Mouse (Mus musculus): Measurements from ENCODE around the gene Gbp7. TPM values are rescaled to one million over a fixed set of nuclear protein-coding genes. Genes with fewer than 3 reads are reported as not detected.

Gbp7 gene
- 2.2 and 2.7 TPM in 2 replicates for polyA plus RNA-seq (2015; fragmentation: Nextera tagmentation; extraction: Ambion mirVana)

- Histone ChIP-seq H3K27ac (replicated peaks) (0 out of 2 replicates have a peak within 1 kb of the TSS, but pooled peaks have one; percentile 3), H3K4me2 (peak within 1 kb of the TSS; percentile 84), H3K27me3 (peaks cover 9% of the 10 kb centered on the region), H3K36me3 (no peaks in the 10 kb centered on the region), H3K4me3 (peak within 1 kb of the TSS; percentile 47), H3K9me3 (no peaks in the 10 kb centered on the region), H3K4me1 (replicated peaks) (no peaks in the 10 kb centered on the region; the same call in 1 of the 2 replicates), H3K9ac (peak within 1 kb of the TSS; percentile 38)
- peak; percentile 75 for ATAC-seq (ENCODE audit: low FRiP score, low read depth)
- WGBS, result 1% methylated on average over 30 of the region's 30 CpGs
These were observed at the start of gene Gbp7 for GRCm38 (mm10) chr3:142530087-142530953. Gbp7 (plus strand) TSS chr3:142530342.

- Histone ChIP-seq H3K4me2 (no peak overlapping the region), H3K9ac (no peak overlapping the region), H3K27ac (replicated peaks) (no peak overlapping the region), H3K4me1 (replicated peaks) (no peaks in the 10 kb centered on the region), H3K4me3 (no peak overlapping the region), H3K36me3 (no peaks in the 10 kb centered on the region), H3K27me3 (no peaks in the 10 kb centered on the region), H3K9me3 (no peaks in the 10 kb centered on the region)
- 68% methylated on average over 1 of the region's 1 CpGs for WGBS
- no peak for ATAC-seq (ENCODE audit: low FRiP score, low read depth)
These were observed 39.7 kb upstream of the Gbp7 start for GRCm38 (mm10) chr3:142490465-142490864.

DNA sequence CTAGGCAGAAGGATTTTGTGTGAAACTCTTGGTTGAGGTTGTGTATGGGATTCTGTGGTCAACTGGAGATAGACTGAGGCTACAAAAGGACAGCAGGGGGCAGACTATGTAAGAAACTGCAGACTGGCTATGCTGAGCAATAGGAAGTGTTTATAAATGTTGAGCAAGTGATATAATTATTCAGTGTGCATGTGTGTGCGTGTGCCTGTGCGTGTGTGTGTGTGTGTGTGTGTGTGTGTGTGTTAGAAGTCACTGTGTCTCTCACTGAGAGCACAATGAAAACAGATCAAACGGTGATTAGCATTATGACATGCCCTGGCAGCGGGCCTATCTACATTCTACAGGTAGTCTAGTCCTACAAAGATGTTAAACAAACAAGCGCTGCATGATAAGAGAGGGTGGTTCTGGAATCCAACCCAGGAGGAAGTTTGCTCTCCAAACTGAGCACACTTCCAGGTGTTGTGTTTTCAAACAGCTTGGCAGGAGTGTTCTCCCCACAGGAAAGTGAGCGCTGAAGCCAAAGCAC lies 36.5 kb upstream of the Gbp7 start, which contains the start of gene Gbp5:
Gene Gbp5, plus strand, starts transcription at position 443 of the 526 bp plus-strand sequence.
- ATAC-seq (ENCODE audit: low FRiP score, low read depth), result no peak

GRCm38 (mm10) chr3:142495146-142495655 lies 34.9 kb upstream of the Gbp7 start:
- no peak overlapping the region for H3K9ac ChIP-seq
- H3K9me3 ChIP-seq, result no peaks in the 10 kb centered on the region
- no peak for ATAC-seq (ENCODE audit: low FRiP score, low read depth)
- no peaks in the 10 kb centered on the region for H3K36me3 ChIP-seq
- WGBS, result 94% methylated on average over 5 of the region's 5 CpGs
- H3K4me1 ChIP-seq (replicated peaks), result no peaks in the 10 kb centered on the region
- H3K27me3 ChIP-seq, result no peaks in the 10 kb centered on the region
- no peak overlapping the region for H3K4me3 ChIP-seq
- H3K27ac ChIP-seq (replicated peaks), result no peak overlapping the region
- H3K4me2 ChIP-seq, result no peak overlapping the region

More for the DNA sequence above, 36.5 kb upstream of the Gbp7 start, which contains the start of gene Gbp5:
- no peaks in the 10 kb centered on the region for H3K27me3 ChIP-seq
- no peaks in the 10 kb centered on the region for H3K36me3 ChIP-seq
- H3K9ac ChIP-seq, result no peak within 1 kb of the TSS
- no peak within 1 kb of the TSS for H3K4me3 ChIP-seq
- no peak within 1 kb of the TSS for H3K27ac ChIP-seq (replicated peaks)
- no peaks in the 10 kb centered on the region for H3K4me1 ChIP-seq (replicated peaks)
- H3K4me2 ChIP-seq, result no peak within 1 kb of the TSS
- H3K9me3 ChIP-seq, result no peaks in the 10 kb centered on the region
- 79% methylated on average over 6 of the region's 6 CpGs for WGBS

DNA sequence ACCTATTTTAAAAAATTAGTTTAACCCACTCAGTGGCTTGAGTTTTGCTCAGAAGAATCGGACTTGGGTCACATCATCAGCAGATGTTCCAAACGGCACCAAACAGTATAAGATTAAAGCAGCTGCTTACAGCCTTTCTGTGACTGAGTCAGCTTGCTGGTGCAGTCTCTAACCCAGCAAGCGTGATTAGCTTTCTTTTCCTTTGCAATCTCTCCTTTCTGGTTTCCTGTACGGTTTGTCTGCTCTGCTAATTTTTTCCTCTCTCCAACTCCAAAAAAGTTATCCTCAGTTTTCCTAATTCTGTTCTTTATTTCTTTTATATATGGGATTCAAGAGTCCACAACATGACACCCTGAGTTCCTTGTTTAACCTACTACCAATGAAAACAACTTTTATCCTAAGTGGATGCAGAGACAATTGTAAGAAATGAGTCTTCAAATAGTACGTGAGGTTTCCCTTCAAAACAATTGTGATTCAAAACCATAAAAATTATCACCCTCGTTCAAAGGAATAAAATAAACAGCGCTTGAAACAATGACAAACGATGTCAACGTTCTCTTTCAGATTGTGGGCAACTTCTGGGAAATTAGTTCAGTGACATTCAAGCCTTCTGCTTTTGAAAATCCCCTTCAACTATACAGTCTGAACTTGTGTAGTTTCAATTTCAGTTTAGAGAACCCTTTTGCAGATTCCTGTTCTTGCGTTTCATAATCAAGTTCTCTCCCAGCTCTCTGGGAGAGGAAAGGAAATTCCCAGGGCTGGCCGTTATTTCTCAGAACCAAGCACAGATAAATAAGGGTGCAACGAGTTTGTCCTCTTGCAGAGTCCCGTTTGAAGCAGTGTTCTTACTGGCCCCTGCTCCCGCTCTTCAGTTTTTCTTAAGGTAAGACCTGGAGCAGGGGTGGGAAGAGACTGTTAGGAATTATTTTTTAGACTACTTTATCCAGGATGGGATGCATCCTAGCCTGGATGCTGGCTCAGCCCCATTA lies 33.7 kb upstream of the Gbp7 start:
- Histone ChIP-seq H3K36me3 (no peaks in the 10 kb centered on the region), H3K4me2 (0 out of 2 replicates have a peak overlapping the region, but pooled peaks have one; percentile 7), H3K4me3 (no peak overlapping the region), H3K27me3 (no peaks in the 10 kb centered on the region), H3K27ac (replicated peaks) (no peak overlapping the region), H3K9ac (no peak overlapping the region), H3K4me1 (replicated peaks) (no peaks in the 10 kb centered on the region), H3K9me3 (no peaks in the 10 kb centered on the region)
- ATAC-seq (ENCODE audit: low FRiP score, low read depth), result no peak
- 79% methylated on average over 14 of the region's 14 CpGs for WGBS

- no peak for ATAC-seq (ENCODE audit: low FRiP score, low read depth)
- Histone ChIP-seq H3K27ac (replicated peaks) (no peak overlapping the region), H3K4me3 (no peak overlapping the region), H3K9ac (no peak overlapping the region), H3K27me3 (no peaks in the 10 kb centered on the region), H3K4me2 (0 out of 2 replicates have a peak overlapping the region, but pooled peaks have one; percentile 7), H3K36me3 (no peaks in the 10 kb centered on the region), H3K9me3 (no peaks in the 10 kb centered on the region), H3K4me1 (replicated peaks) (no peaks in the 10 kb centered on the region)
- WGBS, result 71% methylated on average over 15 of the region's 15 CpGs
These were observed 32.9 kb upstream of the Gbp7 start for GRCm38 (mm10) chr3:142497123-142497841.

DNA sequence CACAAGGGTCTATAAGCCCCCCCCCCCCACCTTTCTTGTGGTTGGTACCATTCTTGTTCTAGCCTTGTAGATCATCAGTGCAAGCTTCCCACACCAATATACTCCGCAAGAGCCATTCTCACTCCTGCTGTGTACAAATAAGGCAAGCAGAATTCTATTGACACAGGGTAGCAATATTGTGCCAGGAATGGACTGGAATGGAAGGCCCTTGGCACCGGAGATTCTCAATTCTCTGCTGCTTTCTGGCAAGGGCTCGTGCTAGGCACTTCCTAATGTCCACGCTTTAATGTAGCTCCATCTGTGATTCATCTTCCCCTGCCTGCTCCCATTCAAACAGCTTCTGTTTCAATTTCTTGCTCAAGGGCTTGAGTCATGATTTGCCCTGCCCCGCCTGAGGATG lies 31.2 kb upstream of the Gbp7 start:
- no peak overlapping the region for H3K4me3 ChIP-seq
- H3K27me3 ChIP-seq, result no peaks in the 10 kb centered on the region
- WGBS, result 70% methylated on average over 5 of the region's 5 CpGs
- ATAC-seq (ENCODE audit: low FRiP score, low read depth), result peak; percentile 69
- no peak overlapping the region for H3K27ac ChIP-seq (replicated peaks)
- no peaks in the 10 kb centered on the region for H3K9me3 ChIP-seq
- no peaks in the 10 kb centered on the region for H3K4me1 ChIP-seq (replicated peaks)
- H3K4me2 ChIP-seq, result no peak overlapping the region
- H3K9ac ChIP-seq, result no peak overlapping the region
- H3K36me3 ChIP-seq, result no peaks in the 10 kb centered on the region

DNA sequence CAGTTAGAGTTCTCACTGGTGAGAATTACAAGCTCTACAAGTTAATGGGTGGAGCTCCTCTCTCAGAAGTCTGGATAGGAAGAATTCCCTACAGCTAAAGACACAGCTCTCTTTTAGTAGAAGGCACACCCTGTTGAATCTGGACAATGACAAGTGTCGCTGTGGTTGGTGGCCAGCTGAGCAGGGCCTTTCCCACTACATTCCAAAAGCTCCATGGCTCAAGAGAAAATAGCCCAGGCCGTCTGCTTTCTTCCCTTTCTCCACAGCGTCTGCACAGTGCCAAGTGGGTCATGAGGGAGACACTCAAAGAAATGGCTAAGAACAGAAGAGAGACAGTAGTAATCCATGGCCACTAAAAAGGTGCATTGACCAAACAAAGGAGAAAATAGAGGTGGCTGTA lies 2.0 kb upstream of the Gbp7 start:
- Histone ChIP-seq H3K4me2 (no peak overlapping the region), H3K27ac (replicated peaks) (no peak overlapping the region), H3K4me3 (no peak overlapping the region), H3K36me3 (no peaks in the 10 kb centered on the region), H3K9me3 (no peaks in the 10 kb centered on the region), H3K4me1 (replicated peaks) (no peaks in the 10 kb centered on the region; the same call in 1 of the 2 replicates), H3K27me3 (peaks cover 9% of the 10 kb centered on the region), H3K9ac (no peak overlapping the region)
- ATAC-seq (ENCODE audit: low FRiP score, low read depth), result no peak
- 37% methylated on average over 3 of the region's 3 CpGs for WGBS

DNA sequence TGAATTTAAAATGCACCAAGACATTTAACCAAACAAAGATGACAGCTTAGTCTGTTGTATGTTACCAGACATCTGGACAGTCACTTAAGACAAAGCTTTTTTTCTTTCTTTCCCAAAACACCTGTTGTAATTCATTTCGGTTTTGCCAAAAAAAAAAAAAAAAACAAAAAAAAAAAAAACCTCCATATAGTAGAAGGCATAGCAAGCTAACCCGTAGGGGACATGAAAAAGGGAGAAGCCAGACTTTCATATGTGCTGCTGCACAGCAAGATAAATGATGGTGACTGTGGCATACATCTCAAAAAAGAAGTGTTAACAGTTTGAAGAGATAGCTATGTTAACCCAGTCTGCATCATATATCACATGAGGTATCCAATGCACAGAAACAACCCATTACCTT lies 545 bp upstream of the Gbp7 start:
- Histone ChIP-seq H3K4me1 (replicated peaks) (no peaks in the 10 kb centered on the region; the same call in 1 of the 2 replicates), H3K36me3 (no peaks in the 10 kb centered on the region), H3K4me3 (peak overlapping the region; percentile 47), H3K27me3 (peaks cover 9% of the 10 kb centered on the region), H3K27ac (replicated peaks) (0 out of 2 replicates have a peak overlapping the region, but pooled peaks have one; percentile 3), H3K9ac (peak overlapping the region; percentile 38), H3K9me3 (no peaks in the 10 kb centered on the region), H3K4me2 (peak overlapping the region; percentile 84)
- WGBS, result 61% methylated on average over 2 of the region's 2 CpGs
- no peak for ATAC-seq (ENCODE audit: low FRiP score, low read depth)

DNA sequence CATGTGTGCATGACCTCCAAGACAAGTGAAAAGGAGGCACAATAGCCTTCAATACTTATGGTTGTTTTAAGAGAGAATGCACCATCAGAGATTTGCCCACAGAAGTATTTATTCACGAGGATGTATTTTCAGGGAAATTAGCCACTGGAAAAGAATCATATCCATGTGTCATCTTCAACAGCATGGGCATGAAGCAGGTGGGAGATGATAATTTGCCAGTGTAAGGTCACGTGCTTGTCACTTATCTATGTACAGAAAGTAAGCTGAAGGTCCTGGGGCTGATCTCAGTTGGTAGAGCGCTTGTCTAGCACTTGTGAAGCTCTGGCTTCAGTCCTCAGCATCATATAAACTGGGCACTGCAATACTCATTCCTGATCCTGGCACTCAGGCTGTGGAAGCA lies 1.5 kb downstream of the Gbp7 start:
- no peak for ATAC-seq (ENCODE audit: low FRiP score, low read depth)
- H3K9ac ChIP-seq, result no peak overlapping the region

DNA sequence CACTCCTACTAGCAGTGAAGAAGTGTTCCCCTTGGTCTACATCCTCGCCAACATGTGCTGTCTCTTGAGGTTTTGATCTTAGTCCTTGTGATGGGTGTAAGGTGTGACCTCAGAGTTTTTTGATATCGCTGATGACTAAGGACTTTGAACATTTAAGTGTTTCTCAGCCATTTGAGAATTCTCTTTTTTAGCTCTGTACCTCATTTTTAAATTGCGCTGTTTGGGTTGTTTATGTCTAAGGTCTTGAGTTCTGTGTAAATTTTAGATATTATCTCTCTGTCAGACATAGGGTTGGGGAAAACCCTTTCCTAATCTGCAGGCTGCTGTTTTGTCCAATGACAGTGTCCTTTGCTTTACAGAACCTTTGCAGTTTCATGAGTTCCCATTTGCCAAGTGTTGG lies 3.0 kb downstream of the Gbp7 start:
- WGBS, result 90% methylated on average over 3 of the region's 3 CpGs
- ATAC-seq (ENCODE audit: low FRiP score, low read depth), result no peak

More for the DNA sequence above, 1.5 kb downstream of the Gbp7 start:
- Histone ChIP-seq H3K27ac (replicated peaks) (no peak overlapping the region), H3K4me3 (no peak overlapping the region), H3K4me1 (replicated peaks) (no peaks in the 10 kb centered on the region; the same call in 1 of the 2 replicates), H3K4me2 (no peak overlapping the region), H3K36me3 (no peaks in the 10 kb centered on the region), H3K9me3 (no peaks in the 10 kb centered on the region), H3K27me3 (peaks cover 9% of the 10 kb centered on the region)
- 92% methylated on average over 3 of the region's 3 CpGs for whole genome bisulfite sequencing

More for the DNA sequence above, 3.0 kb downstream of the Gbp7 start:
- no peak overlapping the region for H3K4me2 ChIP-seq
- H3K9ac ChIP-seq, result no peak overlapping the region
- H3K9me3 ChIP-seq, result no peaks in the 10 kb centered on the region
- no peak overlapping the region for H3K4me3 ChIP-seq
- H3K27ac ChIP-seq (replicated peaks), result no peak overlapping the region
- H3K36me3 ChIP-seq, result no peaks in the 10 kb centered on the region
- no peaks in the 10 kb centered on the region; the same call in 1 of the 2 replicates for H3K4me1 ChIP-seq (replicated peaks)
- H3K27me3 ChIP-seq, result peaks cover 9% of the 10 kb centered on the region

Measured in hindbrain, embryonic 15.5 days (tissue).